ENCODE assay signal across 9 mouse cellular contexts in genomic region chr7:45300270-45300669, GRCm38 (mm10). TPM values are rescaled to one million over a fixed set of nuclear protein-coding genes. Genes with fewer than 3 reads are reported as not detected.
DNase-seq lines count a peak whose midpoint lies in the region; ATAC-seq lines count a peak whose summit lies in the region.
"Had no signal": no experiment of that assay in that cellular context is flagged by ENCODE, and none has a peak within 500 bp of the region (broad histone marks: within the 10 kb centered on the region; RNA-seq: fewer than 3 reads in every experiment).

No protein-coding gene starts in this region.

- H3K4me1 ChIP-seq in liver, embryonic 12.5 days = peaks cover 9% of the 10 kb centered on the region
- H3K4me1 ChIP-seq in forebrain, embryonic 14.5 days (ENCODE audit: control insufficient read depth, insufficient read depth, low read length) = peaks cover 9% of the 10 kb centered on the region
- H3K4me1 ChIP-seq in limb, embryonic 11.5 days (ENCODE audit: control insufficient read depth, insufficient read depth, low read length) = peaks cover 6% of the 10 kb centered on the region

- H3K9ac ChIP-seq in liver, embryonic 12.5 days = no peak overlapping the region
- no peak overlapping the region for H3K9ac ChIP-seq in forebrain, embryonic 14.5 days (ENCODE audit: low read length)
- H3K9ac ChIP-seq in limb, embryonic 11.5 days (ENCODE audit: low read length) = no peak overlapping the region

- H3K4me3 ChIP-seq in liver, embryonic 12.5 days = no peak overlapping the region
- H3K4me3 ChIP-seq in forebrain, embryonic 14.5 days (ENCODE audit: low read depth, low read length) = no peak overlapping the region
- no peak overlapping the region for H3K4me3 ChIP-seq in limb, embryonic 11.5 days (ENCODE audit: low read depth, low read length)
- H3K4me3 ChIP-seq: megakaryocyte, embryonic 14.5 days had no signal

- ATAC-seq in liver, embryonic 12.5 days = no peak
- ATAC-seq in forebrain, embryonic 14.5 days = peak; percentile 54; the same call in 1 of the 2 replicates
- no peak for ATAC-seq in limb, embryonic 11.5 days (ENCODE audit: insufficient number of reproducible peaks, low FRiP score, low TSS enrichment, low read depth)

- H3K27ac ChIP-seq in liver, embryonic 12.5 days = no peak overlapping the region
- H3K27ac ChIP-seq in forebrain, embryonic 14.5 days (ENCODE audit: low read depth, low read length) = no peak overlapping the region
- no peak overlapping the region for H3K27ac ChIP-seq in limb, embryonic 11.5 days (replicated peaks; ENCODE audit: low read depth, low read length)

- no peaks in the 10 kb centered on the region for H3K36me3 ChIP-seq in liver, embryonic 12.5 days
- H3K36me3 ChIP-seq in forebrain, embryonic 14.5 days (ENCODE audit: control insufficient read depth, insufficient read depth, low read length) = no peaks in the 10 kb centered on the region
- no peaks in the 10 kb centered on the region for H3K36me3 ChIP-seq in limb, embryonic 11.5 days (ENCODE audit: control insufficient read depth, insufficient read depth, low read length)

- H3K4me2 ChIP-seq in liver, embryonic 12.5 days = no peak overlapping the region
- no peak overlapping the region for H3K4me2 ChIP-seq in forebrain, embryonic 14.5 days (ENCODE audit: low read length)
- H3K4me2 ChIP-seq in limb, embryonic 11.5 days (ENCODE audit: low read depth, severe bottlenecking) = no peak overlapping the region

- WGBS in liver, embryonic 12.5 days (ENCODE audit: insufficient replicate concordance) = 18% methylated on average over 6 of the region's 6 CpGs
- 19% methylated on average over 6 of the region's 6 CpGs for WGBS in forebrain, embryonic 14.5 days
- WGBS in limb, embryonic 11.5 days = 15% methylated on average over 6 of the region's 6 CpGs

- peaks cover 28% of the 10 kb centered on the region for H3K27me3 ChIP-seq in liver, embryonic 12.5 days (replicated peaks)
- no peaks in the 10 kb centered on the region for H3K27me3 ChIP-seq in forebrain, embryonic 14.5 days (replicated peaks; ENCODE audit: control insufficient read depth, insufficient read depth, low read length)
- no peaks in the 10 kb centered on the region for H3K27me3 ChIP-seq in limb, embryonic 11.5 days (ENCODE audit: control insufficient read depth, insufficient read depth, low read length)

- DNase-seq in liver = peak; percentile 61
- peak; percentile 88 for DNase-seq in brain, adult 2 months (ENCODE audit: low read depth, low spot score)
- peak; percentile 70 for DNase-seq in forebrain, embryonic 14.5 days (ENCODE audit: low spot score)
- peak; percentile 75 for DNase-seq in induced T-regulatory cell, adult 2 months (ENCODE audit: low read depth)
- DNase-seq in limb, embryonic 11.5 days (ENCODE audit: low spot score) = peak; percentile 72
- DNase-seq in neural tube, embryonic 10.5 days (ENCODE audit: extremely low spot score, low spot score) = peak; percentile 50
- peak; percentile 32 to 46 for DNase-seq in thymus, postnatal 36 days

- H3K9me3 ChIP-seq in liver, embryonic 12.5 days (replicated peaks) = no peaks in the 10 kb centered on the region
- H3K9me3 ChIP-seq in forebrain, embryonic 14.5 days (replicated peaks; ENCODE audit: control insufficient read depth, low read length) = no peaks in the 10 kb centered on the region
- H3K9me3 ChIP-seq in limb, embryonic 11.5 days (ENCODE audit: control insufficient read depth, low read length) = no peaks in the 10 kb centered on the region
- H3K9me3 ChIP-seq: megakaryocyte, embryonic 14.5 days had no signal

RNA-seq across cellular contexts. Expression of gene Slc6a21, which starts 23.0 kb away (rescaled TPM):
- polyA plus RNA-seq in liver, embryonic 12.5 days (2016; fragmentation: Nextera tagmentation; extraction: Ambion mirVana) = not detected in 2 replicates
- polyA plus RNA-seq in forebrain, embryonic 14.5 days (2014; fragmentation: Nextera tagmentation; extraction: Ambion mirVana) = not detected in 2 replicates
- not detected in 2 replicates for polyA plus RNA-seq in limb, embryonic 11.5 days (2014; fragmentation: Nextera tagmentation; extraction: Ambion mirVana)

RNA-seq across cellular contexts. Expression of gene Trpm4, which starts 33.3 kb away (rescaled TPM):
- 1.2 and 2.2 TPM in 2 replicates for polyA plus RNA-seq in liver, embryonic 12.5 days (2016; fragmentation: Nextera tagmentation; extraction: Ambion mirVana)
- polyA plus RNA-seq in forebrain, embryonic 14.5 days (2014; fragmentation: Nextera tagmentation; extraction: Ambion mirVana) = 6.5 and 9.8 TPM in 2 replicates
- 6.7 and 8.9 TPM in 2 replicates for polyA plus RNA-seq in limb, embryonic 11.5 days (2014; fragmentation: Nextera tagmentation; extraction: Ambion mirVana)

RNA-seq across cellular contexts. Expression of gene Hrc, which starts 34.8 kb away (rescaled TPM):
- polyA plus RNA-seq in liver, embryonic 12.5 days (2016; fragmentation: Nextera tagmentation; extraction: Ambion mirVana) = 0.08 and 0.23 TPM in 2 replicates
- polyA plus RNA-seq in forebrain, embryonic 14.5 days (2014; fragmentation: Nextera tagmentation; extraction: Ambion mirVana) = 0.06 TPM in 1 of 2 replicates, not detected in the other
- 0.52 and 0.83 TPM in 2 replicates for polyA plus RNA-seq in limb, embryonic 11.5 days (2014; fragmentation: Nextera tagmentation; extraction: Ambion mirVana)

RNA-seq across cellular contexts. Expression of gene Slc6a16, which starts 59.4 kb away (rescaled TPM):
- polyA plus RNA-seq in liver, embryonic 12.5 days (2016; fragmentation: Nextera tagmentation; extraction: Ambion mirVana) = not detected in 2 replicates
- polyA plus RNA-seq in forebrain, embryonic 14.5 days (2014; fragmentation: Nextera tagmentation; extraction: Ambion mirVana) = 0.09 and 0.26 TPM in 2 replicates
- polyA plus RNA-seq in limb, embryonic 11.5 days (2014; fragmentation: Nextera tagmentation; extraction: Ambion mirVana) = 0.20 and 0.36 TPM in 2 replicates
